Mouse (Mus musculus): ENCODE measurements around the gene Tedc2.

DNA sequence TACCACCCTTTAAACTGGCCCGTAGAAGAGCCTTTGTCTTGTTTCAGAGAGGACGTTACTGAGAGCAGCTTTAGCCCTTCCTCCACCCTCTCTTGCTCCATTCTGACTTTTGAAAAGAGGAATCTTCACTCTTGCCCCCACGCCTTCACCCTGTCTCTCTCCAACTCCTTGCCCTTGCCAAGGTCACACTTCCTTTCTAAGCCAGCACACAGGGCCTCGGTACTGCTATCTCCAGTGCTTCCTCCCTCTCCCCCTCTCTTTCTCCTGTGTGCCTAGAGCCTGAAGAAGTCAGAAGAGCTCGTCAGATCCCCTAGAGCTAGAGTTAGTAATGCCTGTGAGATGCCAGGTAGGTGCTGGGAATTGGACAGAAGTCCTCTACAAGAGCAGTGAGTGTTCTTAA, 49.9 kb downstream of the Tedc2 start:
- TF ChIP-seq HCFC1 (IDR thresholded peaks at IDR 0.05; ENCODE audit: low read depth, low read length) (peak; percentile 4; the same call in 1 of the 2 replicates), POLR2A (IDR thresholded peaks at IDR 0.05; ENCODE audit: control insufficient read depth in 1 of 2, insufficient read depth in 1 of 2, low read depth in 1 of 2, low read length in 2 of 2, poor library complexity in 1 of 2) (no peak; a peak in 1 of 4 replicates), CTCF (IDR thresholded peaks at IDR 0.05 in 2 of 3, conservative IDR thresholded peaks at IDR 0.05 in 1 of 3; ENCODE audit: control insufficient read depth in 1 of 3, insufficient read depth in 1 of 3, low read depth in 2 of 3, low read length in 3 of 3, poor library complexity in 1 of 3, severe bottlenecking in 1 of 3) (no peak), ZC3H11A (IDR thresholded peaks at IDR 0.05; ENCODE audit: low read depth, low read length) (no peak), EP300 (IDR thresholded peaks at IDR 0.05; ENCODE audit: low read depth in 1 of 2, low read length in 2 of 2) (peak in 1 of 2 experiments; percentile 41; a peak in 2 of 4 replicates), GABPA (IDR thresholded peaks at IDR 0.05; ENCODE audit: low read depth, low read length) (no peak), CHD1 (IDR thresholded peaks at IDR 0.05; ENCODE audit: low read depth, low read length) (no peak), USF1 (IDR thresholded peaks at IDR 0.05; ENCODE audit: low read depth, low read length) (peak; percentile 47; the same call in 1 of the 2 replicates), SIN3A (IDR thresholded peaks at IDR 0.05; ENCODE audit: low read length) (peak; percentile 58; the same call in 1 of the 2 replicates)

Measured in MEL (cell line).